Mouse (Mus musculus): ENCODE measurements around the gene Pik3c2b. TPM values are rescaled to one million over a fixed set of nuclear protein-coding genes. Genes with fewer than 3 reads are reported as not detected.
A peak's percentile ranks its signal among the peaks of the same experiment; 100 is the strongest.

Gene Pik3c2b
- polyA plus RNA-seq, 1 experiment from 2014 or later: 1.00 TPM

GRCm38 (mm10) chr1:133045861-133046440 is 484 bp downstream of the Pik3c2b start:
- TF ChIP-seq EP300 (IDR thresholded peaks at IDR 0.05; ENCODE audit: low read depth) (no peak), CTCF (IDR thresholded peaks at IDR 0.05; ENCODE audit: low read depth) (peak; percentile 56)
- Histone ChIP-seq H3K27me3 (ENCODE audit: insufficient read depth, low read length) (peaks cover 12% of the 10 kb centered on the region), H3K4me3 (ENCODE audit: low read depth, low read length) (peak overlapping the region; percentile 65), H3K4me2 (ENCODE audit: low read depth, low read length) (peak overlapping the region; percentile 87), H3K9me3 (ENCODE audit: low read length) (no peaks in the 10 kb centered on the region), H3K9ac (replicated peaks) (peak overlapping the region; percentile 72), H3K4me1 (ENCODE audit: insufficient read depth) (peaks cover 15% of the 10 kb centered on the region), H3K27ac (ENCODE audit: low read depth) (peak overlapping the region; percentile 46), H3K36me3 (replicated peaks; ENCODE audit: insufficient read depth, low read length) (no peaks in the 10 kb centered on the region)
- ATAC-seq (peak; percentile 90), DNase-seq (peak; percentile 81)
- under 1% methylated on average over 49 of the region's 71 CpGs for WGBS (ENCODE audit: insufficient replicate concordance)

GRCm38 (mm10) chr1:133046441-133046931 is 1.0 kb downstream of the Pik3c2b start:
- H3K9me3 ChIP-seq (ENCODE audit: low read length): no peaks in the 10 kb centered on the region
- H3K4me1 ChIP-seq (ENCODE audit: insufficient read depth): peaks cover 15% of the 10 kb centered on the region
- H3K27ac ChIP-seq (ENCODE audit: low read depth): peak overlapping the region; percentile 46
- DNase-seq (peak; percentile 50), ATAC-seq (peak; percentile 59)
- peak overlapping the region; percentile 87 for H3K4me2 ChIP-seq (ENCODE audit: low read depth, low read length)
- H3K27me3 ChIP-seq (ENCODE audit: insufficient read depth, low read length): peaks cover 12% of the 10 kb centered on the region
- H3K4me3 ChIP-seq (ENCODE audit: low read depth, low read length): peak overlapping the region; percentile 65
- 0% methylated on average over 34 of the region's 40 CpGs for WGBS (ENCODE audit: insufficient replicate concordance)
- H3K9ac ChIP-seq (replicated peaks): peak overlapping the region; percentile 72
- TF ChIP-seq EP300 (IDR thresholded peaks at IDR 0.05; ENCODE audit: low read depth): no peak
- TF ChIP-seq CTCF (IDR thresholded peaks at IDR 0.05; ENCODE audit: low read depth): no peak
- no peaks in the 10 kb centered on the region for H3K36me3 ChIP-seq (replicated peaks; ENCODE audit: insufficient read depth, low read length)

- DNase-seq (no peak), ATAC-seq (no peak)
- no peak overlapping the region for H3K27ac ChIP-seq (ENCODE audit: low read depth)
- H3K9ac ChIP-seq (replicated peaks): 0 out of 2 replicates have a peak overlapping the region, but pooled peaks have one; percentile 72
- peaks cover 12% of the 10 kb centered on the region for H3K27me3 ChIP-seq (ENCODE audit: insufficient read depth, low read length)
- peak overlapping the region; percentile 87 for H3K4me2 ChIP-seq (ENCODE audit: low read depth, low read length)
- H3K4me1 ChIP-seq (ENCODE audit: insufficient read depth): peaks cover 15% of the 10 kb centered on the region
- H3K4me3 ChIP-seq (ENCODE audit: low read depth, low read length): no peak overlapping the region
- H3K9me3 ChIP-seq (ENCODE audit: low read length): no peaks in the 10 kb centered on the region
- H3K36me3 ChIP-seq (replicated peaks; ENCODE audit: insufficient read depth, low read length): no peaks in the 10 kb centered on the region
- WGBS (ENCODE audit: insufficient replicate concordance): 60% methylated on average over 8 of the region's 8 CpGs
- no peak for TF ChIP-seq EP300 (IDR thresholded peaks at IDR 0.05; ENCODE audit: low read depth)
- no peak for TF ChIP-seq CTCF (IDR thresholded peaks at IDR 0.05; ENCODE audit: low read depth)
These were observed 2.1 kb downstream of the Pik3c2b start for GRCm38 (mm10) chr1:133047575-133047974.

GRCm38 (mm10) chr1:133048690-133049089 is 3.2 kb downstream of the Pik3c2b start:
- peaks cover 12% of the 10 kb centered on the region for H3K27me3 ChIP-seq (ENCODE audit: insufficient read depth, low read length)
- no peak overlapping the region for H3K9ac ChIP-seq (replicated peaks)
- DNase-seq (no peak), ATAC-seq (no peak)
- H3K9me3 ChIP-seq (ENCODE audit: low read length): no peaks in the 10 kb centered on the region
- H3K4me2 ChIP-seq (ENCODE audit: low read depth, low read length): no peak overlapping the region
- H3K4me3 ChIP-seq (ENCODE audit: low read depth, low read length): no peak overlapping the region
- 61% methylated on average over 2 of the region's 2 CpGs for WGBS (ENCODE audit: insufficient replicate concordance)
- no peaks in the 10 kb centered on the region for H3K36me3 ChIP-seq (replicated peaks; ENCODE audit: insufficient read depth, low read length)
- peaks cover 15% of the 10 kb centered on the region for H3K4me1 ChIP-seq (ENCODE audit: insufficient read depth)
- TF ChIP-seq CTCF (IDR thresholded peaks at IDR 0.05; ENCODE audit: low read depth): no peak
- no peak for TF ChIP-seq EP300 (IDR thresholded peaks at IDR 0.05; ENCODE audit: low read depth)
- no peak overlapping the region for H3K27ac ChIP-seq (ENCODE audit: low read depth)

- Histone ChIP-seq H3K27ac (ENCODE audit: low read depth) (no peak overlapping the region), H3K4me1 (ENCODE audit: insufficient read depth) (peaks cover 13% of the 10 kb centered on the region), H3K9ac (replicated peaks) (no peak overlapping the region), H3K4me2 (ENCODE audit: low read depth, low read length) (no peak overlapping the region), H3K36me3 (replicated peaks; ENCODE audit: insufficient read depth, low read length) (no peaks in the 10 kb centered on the region), H3K4me3 (ENCODE audit: low read depth, low read length) (no peak overlapping the region), H3K27me3 (ENCODE audit: insufficient read depth, low read length) (peaks cover 7% of the 10 kb centered on the region), H3K9me3 (ENCODE audit: low read length) (no peaks in the 10 kb centered on the region)
- ATAC-seq (no peak), DNase-seq (no peak)
- TF ChIP-seq EP300 (IDR thresholded peaks at IDR 0.05; ENCODE audit: low read depth): no peak
- no peak for TF ChIP-seq CTCF (IDR thresholded peaks at IDR 0.05; ENCODE audit: low read depth)
- WGBS (ENCODE audit: insufficient replicate concordance): 54% methylated on average over 11 of the region's 11 CpGs
These were observed 4.5 kb downstream of the Pik3c2b start for GRCm38 (mm10) chr1:133050001-133050431.

GRCm38 (mm10) chr1:133051829-133052228 is 6.4 kb downstream of the Pik3c2b start:
- DNase-seq (no peak), ATAC-seq (no peak)
- Histone ChIP-seq H3K27ac (ENCODE audit: low read depth) (no peak overlapping the region), H3K4me2 (ENCODE audit: low read depth, low read length) (no peak overlapping the region), H3K27me3 (ENCODE audit: insufficient read depth, low read length) (no peaks in the 10 kb centered on the region), H3K9ac (replicated peaks) (no peak overlapping the region), H3K4me1 (ENCODE audit: insufficient read depth) (peaks cover 5% of the 10 kb centered on the region; the same call in 1 of the 2 replicates), H3K36me3 (replicated peaks; ENCODE audit: insufficient read depth, low read length) (no peaks in the 10 kb centered on the region), H3K9me3 (ENCODE audit: low read length) (no peaks in the 10 kb centered on the region), H3K4me3 (ENCODE audit: low read depth, low read length) (no peak overlapping the region)
- TF ChIP-seq CTCF (IDR thresholded peaks at IDR 0.05; ENCODE audit: low read depth) (peak; percentile 39), EP300 (IDR thresholded peaks at IDR 0.05; ENCODE audit: low read depth) (no peak)
- 76% methylated on average over 2 of the region's 2 CpGs for WGBS (ENCODE audit: insufficient replicate concordance)

All from liver, postnatal 0 days (tissue).